Mouse (Mus musculus): ENCODE data around the gene Sac3d1.

DNA sequence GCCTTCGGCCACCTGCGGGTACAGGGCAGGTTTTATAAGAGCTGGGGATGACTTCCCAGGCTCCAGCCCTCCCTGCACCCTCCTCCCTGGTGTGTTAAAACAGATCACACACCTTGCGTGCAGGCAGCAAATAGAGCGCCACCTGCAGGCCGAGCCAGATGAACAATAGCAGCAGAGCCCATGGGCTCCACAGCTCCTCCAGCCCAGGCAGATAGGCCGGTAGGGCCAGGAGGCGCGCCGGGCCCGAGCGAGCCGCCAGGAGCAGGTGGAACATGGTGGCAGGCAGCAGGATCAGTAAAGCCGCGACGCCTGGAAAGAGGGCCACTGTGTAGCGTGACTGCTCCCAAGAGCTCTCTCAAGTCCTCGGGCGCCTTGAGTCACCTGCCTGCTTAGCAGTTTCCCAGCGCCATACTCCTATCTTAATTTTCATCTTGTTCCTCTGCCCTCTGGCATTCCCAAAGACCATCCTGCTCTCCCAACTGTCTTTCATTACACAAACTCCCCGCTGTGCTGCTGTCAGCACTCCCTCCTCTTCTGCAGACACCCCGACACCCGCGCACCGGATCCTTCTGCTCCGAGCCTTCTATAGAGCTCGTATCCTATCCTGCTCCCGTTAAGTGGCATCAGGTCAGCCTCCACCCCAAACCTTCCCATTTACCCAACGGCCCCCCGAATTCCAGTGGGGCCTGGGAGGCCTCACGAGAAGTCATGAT lies 51.3 kb downstream of the Sac3d1 start:
- no peak for TF ChIP-seq POLR2A (IDR thresholded peaks at IDR 0.05; ENCODE audit: low read depth, low read length)
- peak; percentile 79 for TF ChIP-seq CTCF (IDR thresholded peaks at IDR 0.05; ENCODE audit: extremely low read depth, insufficient read length, insufficient replicate concordance, low read depth, low read length)

All from small intestine, adult 2 months (tissue).